14 mouse cellular contexts compared by ENCODE assay signal in genomic region chr2:117455740-117456455, GRCm38 (mm10).
DNase-seq lines count a peak whose midpoint lies in the region; ATAC-seq lines count a peak whose summit lies in the region.
"Had no signal": no experiment of that assay in that cellular context is flagged by ENCODE, and none has a peak within 500 bp of the region (broad histone marks: within the 10 kb centered on the region; RNA-seq: fewer than 3 reads in every experiment).

No protein-coding gene starts in this region.

- no peak overlapping the region for H3K4me2 ChIP-seq in neural tube, embryonic 11.5 days (ENCODE audit: low read depth)
- no peak overlapping the region for H3K4me2 ChIP-seq in neural tube, embryonic 15.5 days
- H3K4me2 ChIP-seq in limb, embryonic 15.5 days, result no peak overlapping the region
- H3K4me2 ChIP-seq: limb, embryonic 12.5 days had no signal

- no peak overlapping the region for H3K9ac ChIP-seq in neural tube, embryonic 11.5 days (ENCODE audit: low read length)
- H3K9ac ChIP-seq in neural tube, embryonic 15.5 days (replicated peaks), result no peak overlapping the region
- no peak overlapping the region for H3K9ac ChIP-seq in limb, embryonic 15.5 days
- H3K9ac ChIP-seq: limb, embryonic 12.5 days had no signal

- DNase-seq in embryo, embryonic 10.5 days (ENCODE audit: low spot score), result peak; percentile 31
- no peak for DNase-seq in embryo, embryonic 10 days (ENCODE audit: low spot score)
- no peak for DNase-seq in neural tube, embryonic 11.5 days (ENCODE audit: low spot score)
- no peak for DNase-seq in spleen, adult 12 weeks (ENCODE audit: low spot score)
- no peak for DNase-seq in urinary bladder, postnatal 4 days (ENCODE audit: low spot score in 2 of 2)
- no peak for DNase-seq in urinary bladder, postnatal 10 days (ENCODE audit: low spot score)
- DNase-seq: cerebellum, postnatal 36 days; lung, postnatal 10 days had no signal

- H3K27ac ChIP-seq in neural tube, embryonic 11.5 days (ENCODE audit: low read depth, low read length), result no peak overlapping the region
- no peak overlapping the region for H3K27ac ChIP-seq in neural tube, embryonic 15.5 days (replicated peaks)
- 0 out of 2 replicates have a peak overlapping the region, but pooled peaks have one; percentile 61 for H3K27ac ChIP-seq in limb, embryonic 15.5 days
- H3K27ac ChIP-seq: limb, embryonic 12.5 days had no signal

- no peaks in the 10 kb centered on the region for H3K36me3 ChIP-seq in neural tube, embryonic 11.5 days (ENCODE audit: control insufficient read depth, insufficient read depth, low read length)
- no peaks in the 10 kb centered on the region for H3K36me3 ChIP-seq in neural tube, embryonic 15.5 days
- no peaks in the 10 kb centered on the region for H3K36me3 ChIP-seq in limb, embryonic 15.5 days
- H3K36me3 ChIP-seq: G1E; limb, embryonic 12.5 days had no signal

- H3K9me3 ChIP-seq in neural tube, embryonic 11.5 days (ENCODE audit: control insufficient read depth, low read length), result no peaks in the 10 kb centered on the region
- no peaks in the 10 kb centered on the region for H3K9me3 ChIP-seq in neural tube, embryonic 15.5 days (replicated peaks)
- no peaks in the 10 kb centered on the region for H3K9me3 ChIP-seq in limb, embryonic 15.5 days
- H3K9me3 ChIP-seq: G1E; limb, embryonic 12.5 days had no signal

- 64% methylated on average over 7 of the region's 7 CpGs for WGBS in neural tube, embryonic 11.5 days
- 42% methylated on average over 7 of the region's 7 CpGs for WGBS in neural tube, embryonic 15.5 days
- WGBS in limb, embryonic 15.5 days, result 71% methylated on average over 7 of the region's 7 CpGs

- no peaks in the 10 kb centered on the region for H3K27me3 ChIP-seq in neural tube, embryonic 11.5 days (ENCODE audit: control insufficient read depth, insufficient read depth, low read length)
- no peaks in the 10 kb centered on the region for H3K27me3 ChIP-seq in neural tube, embryonic 15.5 days (replicated peaks)
- no peaks in the 10 kb centered on the region for H3K27me3 ChIP-seq in limb, embryonic 15.5 days

- ATAC-seq in neural tube, embryonic 11.5 days (ENCODE audit: insufficient read depth, low FRiP score, low TSS enrichment), result peak; percentile 61
- ATAC-seq in neural tube, embryonic 15.5 days (ENCODE audit: low FRiP score), result no peak
- no peak for ATAC-seq in limb, embryonic 15.5 days (ENCODE audit: insufficient number of reproducible peaks, low FRiP score, low TSS enrichment, low read depth)
- ATAC-seq: activated CD4-positive, CD25-positive, alpha-beta regulatory T cell, adult 4 months had no signal

- H3K4me3 ChIP-seq in neural tube, embryonic 11.5 days (ENCODE audit: low read depth, low read length), result no peak overlapping the region
- H3K4me3 ChIP-seq in neural tube, embryonic 15.5 days (replicated peaks), result no peak overlapping the region
- H3K4me3 ChIP-seq in limb, embryonic 15.5 days, result no peak overlapping the region
- H3K4me3 ChIP-seq: limb, embryonic 12.5 days; myocyte had no signal

- no peaks in the 10 kb centered on the region for H3K4me1 ChIP-seq in neural tube, embryonic 11.5 days (ENCODE audit: control insufficient read depth, insufficient read depth, low read length)
- H3K4me1 ChIP-seq in neural tube, embryonic 15.5 days, result no peaks in the 10 kb centered on the region
- peaks cover 3% of the 10 kb centered on the region; the same call in 1 of the 2 replicates for H3K4me1 ChIP-seq in limb, embryonic 15.5 days
- H3K4me1 ChIP-seq: limb, embryonic 12.5 days had no signal
